Mouse (Mus musculus): Measurements from ENCODE around the gene Tmem132b.

Tmem132b gene

GRCm38 (mm10) chr5:125515006-125515405 lies 16.6 kb upstream of the Tmem132b start:
- DNase-seq (ENCODE audit: low read depth, low spot score) = no peak

GRCm38 (mm10) chr5:125518640-125519039 lies 12.9 kb upstream of the Tmem132b start:
- no peak for DNase-seq (ENCODE audit: low read depth, low spot score)

- no peak for DNase-seq (ENCODE audit: low read depth, low spot score)
Measured at GRCm38 (mm10) chr5:125520930-125521590, 10.5 kb upstream of the Tmem132b start.

GRCm38 (mm10) chr5:125523361-125523760 lies 8.2 kb upstream of the Tmem132b start:
- DNase-seq (ENCODE audit: low read depth, low spot score) = no peak

GRCm38 (mm10) chr5:125525516-125525915 lies 6.1 kb upstream of the Tmem132b start:
- DNase-seq (ENCODE audit: low read depth, low spot score) = no peak

- DNase-seq (ENCODE audit: low read depth, low spot score) = no peak
Measured at GRCm38 (mm10) chr5:125526464-125526863, 5.1 kb upstream of the Tmem132b start.

- DNase-seq (ENCODE audit: low read depth, low spot score) = peak; percentile 61
Measured at GRCm38 (mm10) chr5:125529109-125529508, 2.5 kb upstream of the Tmem132b start.

GRCm38 (mm10) chr5:125532191-125532544 lies 594 bp downstream of the Tmem132b start:
- DNase-seq (ENCODE audit: low read depth, low spot score) = no peak

GRCm38 (mm10) chr5:125532545-125533224 lies 1.1 kb downstream of the Tmem132b start:
- DNase-seq (ENCODE audit: low read depth, low spot score) = no peak

- no peak for DNase-seq (ENCODE audit: low read depth, low spot score)
Measured at GRCm38 (mm10) chr5:125533225-125533900, 1.8 kb downstream of the Tmem132b start.

- DNase-seq (ENCODE audit: low read depth, low spot score) = no peak
Measured at GRCm38 (mm10) chr5:125534168-125534610, 2.6 kb downstream of the Tmem132b start.

- DNase-seq (ENCODE audit: low read depth, low spot score) = no peak
Measured at GRCm38 (mm10) chr5:125534611-125535324, 3.2 kb downstream of the Tmem132b start.

- no peak for DNase-seq (ENCODE audit: low read depth, low spot score)
Measured at GRCm38 (mm10) chr5:125545090-125545489, 13.5 kb downstream of the Tmem132b start.

GRCm38 (mm10) chr5:125546293-125546692 lies 14.7 kb downstream of the Tmem132b start:
- DNase-seq (ENCODE audit: low read depth, low spot score) = no peak

GRCm38 (mm10) chr5:125549750-125550489 lies 18.3 kb downstream of the Tmem132b start:
- DNase-seq (ENCODE audit: low read depth, low spot score) = no peak

GRCm38 (mm10) chr5:125555732-125556131 lies 24.2 kb downstream of the Tmem132b start:
- DNase-seq (ENCODE audit: low read depth, low spot score) = no peak

- no peak for DNase-seq (ENCODE audit: low read depth, low spot score)
Measured at GRCm38 (mm10) chr5:125563492-125563891, 31.9 kb downstream of the Tmem132b start.

- DNase-seq (ENCODE audit: low read depth, low spot score) = no peak
Measured at GRCm38 (mm10) chr5:125565725-125566124, 34.2 kb downstream of the Tmem132b start.

- DNase-seq (ENCODE audit: low read depth, low spot score) = no peak
Measured at GRCm38 (mm10) chr5:125568457-125568856, 36.9 kb downstream of the Tmem132b start.

- DNase-seq (ENCODE audit: low read depth, low spot score) = no peak
Measured at GRCm38 (mm10) chr5:125572011-125572410, 40.4 kb downstream of the Tmem132b start.

- DNase-seq (ENCODE audit: low read depth, low spot score) = no peak
Measured at GRCm38 (mm10) chr5:125574886-125575285, 43.3 kb downstream of the Tmem132b start.
